Mouse (Mus musculus): ENCODE data around the gene Mvp.

- TF ChIP-seq CTCF (IDR thresholded peaks at IDR 0.05; ENCODE audit: borderline replicate concordance, extremely low read depth, insufficient read depth, insufficient read length): no peak
- no peak for TF ChIP-seq POLR2A (IDR thresholded peaks at IDR 0.05; ENCODE audit: borderline replicate concordance, extremely low read depth, insufficient read depth, insufficient read length, poor library complexity, severe bottlenecking)
These were observed 6.1 kb upstream of the Mvp start for GRCm38 (mm10) chr7:127020491-127020890.
